Mouse (Mus musculus): ENCODE measurements around the gene Erbin. TPM values are rescaled to one million over a fixed set of nuclear protein-coding genes. Genes with fewer than 3 reads are reported as not detected.

Gene Erbin
- polyA plus RNA-seq, 1 experiment from 2014 or later, result 10.6 TPM

GRCm38 (mm10) chr13:103900015-103900414 lies 20.3 kb downstream of the Erbin start:
- Histone ChIP-seq H3K27ac (no peak overlapping the region), H3K9ac (no peak overlapping the region), H3K4me1 (replicated peaks) (no peaks in the 10 kb centered on the region), H3K36me3 (peaks cover 12% of the 10 kb centered on the region), H3K27me3 (no peaks in the 10 kb centered on the region), H3K4me2 (no peak overlapping the region), H3K9me3 (peaks cover 6% of the 10 kb centered on the region), H3K4me3 (no peak overlapping the region)
- 92% methylated on average over 1 of the region's 1 CpGs for WGBS
- no peak for ATAC-seq (ENCODE audit: low FRiP score)

- Histone ChIP-seq H3K36me3 (peaks cover 12% of the 10 kb centered on the region), H3K9me3 (peaks cover 6% of the 10 kb centered on the region), H3K4me1 (replicated peaks) (0 out of 2 replicates have a peak, but pooled peaks cover 5% of the 10 kb centered on the region), H3K9ac (no peak overlapping the region), H3K27ac (no peak overlapping the region), H3K4me3 (no peak overlapping the region), H3K4me2 (no peak overlapping the region), H3K27me3 (no peaks in the 10 kb centered on the region)
- no peak for ATAC-seq (ENCODE audit: low FRiP score)
- 95% methylated on average over 4 of the region's 4 CpGs for WGBS
These were observed 22.7 kb downstream of the Erbin start for GRCm38 (mm10) chr13:103897606-103898005.

GRCm38 (mm10) chr13:103893065-103893464 lies 27.2 kb downstream of the Erbin start:
- Histone ChIP-seq H3K9ac (no peak overlapping the region), H3K27me3 (no peaks in the 10 kb centered on the region), H3K27ac (no peak overlapping the region), H3K4me2 (no peak overlapping the region), H3K9me3 (no peaks in the 10 kb centered on the region), H3K36me3 (0 out of 2 replicates have a peak, but pooled peaks cover 6% of the 10 kb centered on the region), H3K4me3 (no peak overlapping the region), H3K4me1 (replicated peaks) (peaks cover 21% of the 10 kb centered on the region)
- 95% methylated on average over 5 of the region's 5 CpGs for WGBS
- ATAC-seq (ENCODE audit: low FRiP score), result no peak

- Histone ChIP-seq H3K36me3 (no peaks in the 10 kb centered on the region; the same call in 1 of the 2 replicates), H3K9ac (no peak overlapping the region), H3K4me1 (replicated peaks) (peaks cover 21% of the 10 kb centered on the region), H3K27me3 (no peaks in the 10 kb centered on the region), H3K4me3 (no peak overlapping the region), H3K27ac (no peak overlapping the region), H3K4me2 (no peak overlapping the region), H3K9me3 (no peaks in the 10 kb centered on the region)
- ATAC-seq (ENCODE audit: low FRiP score), result no peak
- 31% methylated on average over 3 of the region's 3 CpGs for WGBS
These were observed 30.3 kb downstream of the Erbin start for GRCm38 (mm10) chr13:103890038-103890437.

- ATAC-seq (ENCODE audit: low FRiP score), result no peak
These were observed 33.8 kb downstream of the Erbin start for GRCm38 (mm10) chr13:103886503-103886902.

GRCm38 (mm10) chr13:103881200-103881599 lies 39.1 kb downstream of the Erbin start:
- Histone ChIP-seq H3K4me1 (replicated peaks) (0 out of 2 replicates have a peak, but pooled peaks cover 4% of the 10 kb centered on the region), H3K9ac (no peak overlapping the region), H3K4me2 (no peak overlapping the region), H3K9me3 (no peaks in the 10 kb centered on the region), H3K27ac (no peak overlapping the region), H3K4me3 (no peak overlapping the region), H3K27me3 (no peaks in the 10 kb centered on the region), H3K36me3 (peaks cover 12% of the 10 kb centered on the region)
- no peak for ATAC-seq (ENCODE audit: low FRiP score)
- 90% methylated on average over 4 of the region's 4 CpGs for WGBS

More at GRCm38 (mm10) chr13:103886503-103886902, 33.8 kb downstream of the Erbin start:
- peaks cover 16% of the 10 kb centered on the region for H3K4me1 ChIP-seq (replicated peaks)
- WGBS, result 93% methylated on average over 3 of the region's 3 CpGs
- H3K27ac ChIP-seq, result no peak overlapping the region
- H3K36me3 ChIP-seq, result peaks cover 3% of the 10 kb centered on the region
- no peak overlapping the region for H3K4me3 ChIP-seq
- H3K9ac ChIP-seq, result no peak overlapping the region
- H3K4me2 ChIP-seq, result no peak overlapping the region
- no peaks in the 10 kb centered on the region for H3K9me3 ChIP-seq
- H3K27me3 ChIP-seq, result no peaks in the 10 kb centered on the region

GRCm38 (mm10) chr13:103876743-103877142 lies 43.6 kb downstream of the Erbin start:
- Histone ChIP-seq H3K27me3 (no peaks in the 10 kb centered on the region), H3K27ac (no peak overlapping the region)

GRCm38 (mm10) chr13:103875823-103876514 lies 44.3 kb downstream of the Erbin start:
- 0 out of 2 replicates have a peak, but pooled peaks cover 4% of the 10 kb centered on the region for H3K4me1 ChIP-seq (replicated peaks)
- ATAC-seq (ENCODE audit: low FRiP score), result no peak
- no peaks in the 10 kb centered on the region for H3K27me3 ChIP-seq
- peaks cover 7% of the 10 kb centered on the region for H3K36me3 ChIP-seq
- no peak overlapping the region for H3K4me2 ChIP-seq
- WGBS, result 90% methylated on average over 6 of the region's 6 CpGs
- no peak overlapping the region for H3K4me3 ChIP-seq
- no peak overlapping the region for H3K27ac ChIP-seq
- no peaks in the 10 kb centered on the region for H3K9me3 ChIP-seq
- no peak overlapping the region for H3K9ac ChIP-seq

More at GRCm38 (mm10) chr13:103876743-103877142, 43.6 kb downstream of the Erbin start:
- Histone ChIP-seq H3K4me1 (replicated peaks) (0 out of 2 replicates have a peak, but pooled peaks cover 4% of the 10 kb centered on the region), H3K4me2 (no peak overlapping the region), H3K9ac (no peak overlapping the region), H3K4me3 (no peak overlapping the region), H3K9me3 (no peaks in the 10 kb centered on the region), H3K36me3 (peaks cover 12% of the 10 kb centered on the region)
- ATAC-seq (ENCODE audit: low FRiP score), result no peak

- 86% methylated on average over 3 of the region's 3 CpGs for WGBS
- Histone ChIP-seq H3K9me3 (no peaks in the 10 kb centered on the region), H3K4me1 (replicated peaks) (no peaks in the 10 kb centered on the region), H3K27me3 (no peaks in the 10 kb centered on the region), H3K9ac (no peak overlapping the region), H3K27ac (no peak overlapping the region), H3K4me3 (no peak overlapping the region), H3K36me3 (peaks cover 4% of the 10 kb centered on the region), H3K4me2 (no peak overlapping the region)
- ATAC-seq (ENCODE audit: low FRiP score), result no peak
These were observed 49.5 kb downstream of the Erbin start for GRCm38 (mm10) chr13:103870786-103871185.

GRCm38 (mm10) chr13:103870117-103870516 lies 50.2 kb downstream of the Erbin start:
- H3K9ac ChIP-seq, result no peak overlapping the region

GRCm38 (mm10) chr13:103868875-103869274 lies 51.4 kb downstream of the Erbin start:
- WGBS, result 83% methylated on average over 1 of the region's 1 CpGs
- no peak overlapping the region for H3K27ac ChIP-seq

More at GRCm38 (mm10) chr13:103870117-103870516, 50.2 kb downstream of the Erbin start:
- Histone ChIP-seq H3K36me3 (peaks cover 5% of the 10 kb centered on the region), H3K27ac (no peak overlapping the region), H3K27me3 (no peaks in the 10 kb centered on the region), H3K4me1 (replicated peaks) (no peaks in the 10 kb centered on the region), H3K4me3 (no peak overlapping the region), H3K9me3 (no peaks in the 10 kb centered on the region), H3K4me2 (no peak overlapping the region)
- no peak for ATAC-seq (ENCODE audit: low FRiP score)
- WGBS, result 95% methylated on average over 1 of the region's 1 CpGs

GRCm38 (mm10) chr13:103862041-103862440 lies 58.3 kb downstream of the Erbin start:
- H3K27ac ChIP-seq, result no peak overlapping the region
- no peak overlapping the region for H3K9ac ChIP-seq
- H3K27me3 ChIP-seq, result no peaks in the 10 kb centered on the region
- peaks cover 12% of the 10 kb centered on the region for H3K36me3 ChIP-seq
- no peaks in the 10 kb centered on the region for H3K4me1 ChIP-seq (replicated peaks)
- no peak for ATAC-seq (ENCODE audit: low FRiP score)
- H3K4me2 ChIP-seq, result no peak overlapping the region
- 81% methylated on average over 4 of the region's 4 CpGs for WGBS
- no peak overlapping the region for H3K4me3 ChIP-seq
- no peaks in the 10 kb centered on the region for H3K9me3 ChIP-seq

More at GRCm38 (mm10) chr13:103868875-103869274, 51.4 kb downstream of the Erbin start:
- Histone ChIP-seq H3K4me3 (no peak overlapping the region), H3K4me2 (no peak overlapping the region), H3K9me3 (no peaks in the 10 kb centered on the region), H3K36me3 (peaks cover 5% of the 10 kb centered on the region), H3K27me3 (no peaks in the 10 kb centered on the region), H3K9ac (no peak overlapping the region), H3K4me1 (replicated peaks) (no peaks in the 10 kb centered on the region)
- no peak for ATAC-seq (ENCODE audit: low FRiP score)

- H3K36me3 ChIP-seq, result peaks cover 21% of the 10 kb centered on the region
- no peaks in the 10 kb centered on the region for H3K4me1 ChIP-seq (replicated peaks)
- H3K4me2 ChIP-seq, result no peak overlapping the region
- H3K27ac ChIP-seq, result no peak overlapping the region
- H3K9ac ChIP-seq, result no peak overlapping the region
- ATAC-seq (ENCODE audit: low FRiP score), result no peak
- no peaks in the 10 kb centered on the region for H3K9me3 ChIP-seq
- no peak overlapping the region for H3K4me3 ChIP-seq
- H3K27me3 ChIP-seq, result no peaks in the 10 kb centered on the region
- WGBS, result 92% methylated on average over 2 of the region's 2 CpGs
These were observed 61.3 kb downstream of the Erbin start for GRCm38 (mm10) chr13:103859041-103859440.
